In genomic region chr4:116661998-116662397, GRCm38 (mm10) we compare ENCODE assay signal across 26 mouse cellular contexts. TPM values are rescaled to one million over a fixed set of nuclear protein-coding genes. Genes with fewer than 3 reads are reported as not detected.
DNase-seq lines count a peak whose midpoint lies in the region; ATAC-seq and TF ChIP-seq lines count a peak whose summit lies in the region.
"Had no signal": no experiment of that assay in that cellular context is flagged by ENCODE, and none has a peak within 500 bp of the region (broad histone marks: within the 10 kb centered on the region; RNA-seq: fewer than 3 reads in every experiment).

No protein-coding gene starts in this region.

- H3K36me3 ChIP-seq in CH12.LX (replicated peaks in 1 of 2; ENCODE audit: control insufficient read depth in 1 of 2, insufficient read depth in 1 of 2, low read length in 1 of 2): no peaks in the 10 kb centered on the region
- H3K36me3 ChIP-seq in E14TG2a.4 (ENCODE audit: insufficient read depth, low read length): no peaks in the 10 kb centered on the region
- H3K36me3 ChIP-seq in MEL (ENCODE audit: control insufficient read depth in 1 of 2, insufficient read depth in 2 of 2, low read length in 2 of 2): no peaks in the 10 kb centered on the region
- H3K36me3 ChIP-seq in hindbrain, embryonic 13.5 days: no peaks in the 10 kb centered on the region
- H3K36me3 ChIP-seq: embryonic facial prominence, embryonic 13.5 days; embryonic facial prominence, embryonic 15.5 days; forebrain, embryonic 10.5 days; forebrain, embryonic 12.5 days; G1E had no signal

- TF ChIP-seq RAD21 in CH12.LX (IDR thresholded peaks at IDR 0.05; ENCODE audit: low read depth, low read length) (no peak), MEL (IDR thresholded peaks at IDR 0.05; ENCODE audit: low read depth, low read length) (no peak)

- TF ChIP-seq POLR2A in CH12.LX (IDR thresholded peaks at IDR 0.05; ENCODE audit: low read depth, low read length) (no peak), MEL (IDR thresholded peaks at IDR 0.05; ENCODE audit: control insufficient read depth in 1 of 2, insufficient read depth in 1 of 2, low read depth in 1 of 2, low read length in 2 of 2, poor library complexity in 1 of 2) (no peak)

- TF ChIP-seq EP300 in CH12.LX (IDR thresholded peaks at IDR 0.05; ENCODE audit: low read length) (no peak), MEL (IDR thresholded peaks at IDR 0.05; ENCODE audit: low read depth in 1 of 2, low read length in 2 of 2) (no peak)

- TF ChIP-seq CTCF in layer of hippocampus, adult 2 months (conservative IDR thresholded peaks at IDR 0.05): 0 out of 2 replicates have a peak, but pooled peaks have one; percentile 13
- peak in 1 of 2 experiments; percentile 24; a peak in 2 of 4 replicates for TF ChIP-seq CTCF in CH12.LX (conservative IDR thresholded peaks at IDR 0.05 in 1 of 2, IDR thresholded peaks at IDR 0.05 in 1 of 2; ENCODE audit: low read depth in 2 of 2, low read length in 2 of 2)
- peak; percentile 20; the same call in 1 of the 2 replicates for TF ChIP-seq CTCF in E14TG2a.4 (conservative IDR thresholded peaks at IDR 0.05; ENCODE audit: low read length)
- peak in 1 of 3 experiments; percentile 43; a peak in 2 of 6 replicates for TF ChIP-seq CTCF in MEL (IDR thresholded peaks at IDR 0.05 in 2 of 3, conservative IDR thresholded peaks at IDR 0.05 in 1 of 3; ENCODE audit: control insufficient read depth in 1 of 3, insufficient read depth in 1 of 3, low read depth in 2 of 3, low read length in 3 of 3, poor library complexity in 1 of 3, severe bottlenecking in 1 of 3)

- DNase-seq in layer of hippocampus, adult 2 months (ENCODE audit: low spot score in 2 of 2): no peak
- DNase-seq in layer of hippocampus, adult 9-11 months: no peak
- DNase-seq in CH12.LX (ENCODE audit: extremely low read depth) (no peak), MEL (ENCODE audit: low read depth, low spot score) (no peak)
- no peak for DNase-seq in adrenal gland, postnatal 36 days
- no peak for DNase-seq in yolk sac, embryonic 10.5 days (ENCODE audit: low spot score)
- DNase-seq: adrenal gland, adult 8-10 months; adrenal gland, postnatal 14 days; cerebellum, adult 11 months; cerebellum, adult 18-20 months; cerebellum, adult 8-10 months; cerebellum, adult 9-11 months; cerebellum, postnatal 14 days; cerebellum, postnatal 36 days; embryo, embryonic 11 days had no signal

- dilution Hi-C loops in CH12.LX (cut with MboI; ENCODE audit: extremely low pct_ligation_motif_present, extremely low pct_unique_long_range_greater_than_20kb, low sequenced_read_pairs): no loop called here

- H3K4me1 ChIP-seq in CH12.LX (ENCODE audit: control insufficient read depth in 1 of 2, insufficient read depth in 2 of 2) (peaks cover 2 to 6% of the 10 kb centered on the region in 2 experiments; a peak in 2 of 4 replicates), E14TG2a.4 (replicated peaks; ENCODE audit: low read depth, low read length) (peaks cover 34% of the 10 kb centered on the region), MEL (ENCODE audit: control insufficient read depth in 1 of 2, insufficient read depth in 2 of 2, low read length in 2 of 2) (no peaks in the 10 kb centered on the region)
- H3K4me1 ChIP-seq in hindbrain, embryonic 13.5 days (replicated peaks): no peaks in the 10 kb centered on the region
- H3K4me1 ChIP-seq: embryonic facial prominence, embryonic 13.5 days; embryonic facial prominence, embryonic 15.5 days; forebrain, embryonic 10.5 days; forebrain, embryonic 12.5 days had no signal

- in situ Hi-C loops in CH12.LX (cut with MboI; ENCODE audit: low pct_ligation_motif_present, low pct_unique_long_range_greater_than_20kb, low sequenced_read_pairs): no loop called here

- no peak for ATAC-seq in hindbrain, embryonic 13.5 days (ENCODE audit: low FRiP score)
- ATAC-seq: activated CD4-positive, CD25-positive, alpha-beta regulatory T cell, adult 4 months; forebrain, embryonic 14.5 days; forebrain, embryonic 16.5 days had no signal

- H3K27me3 ChIP-seq in CH12.LX (replicated peaks): no peaks in the 10 kb centered on the region
- no peaks in the 10 kb centered on the region for H3K27me3 ChIP-seq in E14TG2a.4 (ENCODE audit: insufficient read depth, low read length)
- H3K27me3 ChIP-seq in MEL (ENCODE audit: control insufficient read depth in 1 of 2, insufficient read depth in 2 of 2, low read length in 2 of 2): no peaks in the 10 kb centered on the region
- H3K27me3 ChIP-seq in hindbrain, embryonic 13.5 days: no peaks in the 10 kb centered on the region
- H3K27me3 ChIP-seq: embryonic facial prominence, embryonic 13.5 days; embryonic facial prominence, embryonic 15.5 days; forebrain, embryonic 12.5 days had no signal

- H3K9me3 ChIP-seq in CH12.LX (replicated peaks; ENCODE audit: low read length): no peaks in the 10 kb centered on the region
- no peaks in the 10 kb centered on the region for H3K9me3 ChIP-seq in E14TG2a.4 (ENCODE audit: low read length)
- H3K9me3 ChIP-seq in MEL (replicated peaks; ENCODE audit: insufficient read depth, low read length): no peaks in the 10 kb centered on the region
- no peaks in the 10 kb centered on the region for H3K9me3 ChIP-seq in hindbrain, embryonic 13.5 days
- H3K9me3 ChIP-seq: embryonic facial prominence, embryonic 13.5 days; embryonic facial prominence, embryonic 15.5 days; forebrain, embryonic 10.5 days; forebrain, embryonic 12.5 days; G1E had no signal

- WGBS in hindbrain, embryonic 13.5 days: 84% methylated on average over 1 of the region's 1 CpGs

- H3K4me3 ChIP-seq in layer of hippocampus, adult 2 months: no peak overlapping the region
- H3K4me3 ChIP-seq in CH12.LX (replicated peaks in 1 of 3; ENCODE audit: low read depth in 2 of 3, low read length in 2 of 3, poor library complexity in 1 of 3) (no peak overlapping the region), E14TG2a.4 (replicated peaks; ENCODE audit: low read length) (no peak overlapping the region), MEL (ENCODE audit: control insufficient read depth in 1 of 2, insufficient read depth in 1 of 2, low read depth in 2 of 2, low read length in 2 of 2) (no peak overlapping the region)
- no peak overlapping the region for H3K4me3 ChIP-seq in hindbrain, embryonic 13.5 days
- H3K4me3 ChIP-seq: embryonic facial prominence, embryonic 13.5 days; embryonic facial prominence, embryonic 15.5 days; erythroblast, embryonic 14.5 days; forebrain, embryonic 10.5 days; forebrain, embryonic 12.5 days had no signal

- H3K4me2 ChIP-seq in CH12.LX (ENCODE audit: insufficient read depth, low read depth, poor library complexity, severe bottlenecking): no peak overlapping the region
- H3K4me2 ChIP-seq in hindbrain, embryonic 13.5 days: no peak overlapping the region
- H3K4me2 ChIP-seq: embryonic facial prominence, embryonic 13.5 days; embryonic facial prominence, embryonic 15.5 days; forebrain, embryonic 12.5 days had no signal

- no peak overlapping the region for H3K27ac ChIP-seq in layer of hippocampus, adult 2 months
- H3K27ac ChIP-seq in CH12.LX (ENCODE audit: insufficient read depth, low read depth) (no peak overlapping the region), MEL (ENCODE audit: control insufficient read depth, low read depth, low read length) (no peak overlapping the region)
- no peak overlapping the region for H3K27ac ChIP-seq in hindbrain, embryonic 13.5 days
- H3K27ac ChIP-seq: embryonic facial prominence, embryonic 13.5 days; embryonic facial prominence, embryonic 15.5 days; forebrain, embryonic 10.5 days; forebrain, embryonic 12.5 days had no signal

- H3K79me2 ChIP-seq in CH12.LX (replicated peaks; ENCODE audit: control insufficient read depth, extremely low read depth, insufficient read depth, poor library complexity, severe bottlenecking): no peaks in the 10 kb centered on the region
- H3K79me2 ChIP-seq in MEL (ENCODE audit: control insufficient read depth, insufficient read depth, low read length, poor library complexity): no peaks in the 10 kb centered on the region

- no peak overlapping the region for H3K9ac ChIP-seq in CH12.LX (ENCODE audit: insufficient read depth, low read depth)
- H3K9ac ChIP-seq in MEL (ENCODE audit: control insufficient read depth, low read depth, low read length, poor library complexity, severe bottlenecking): no peak overlapping the region
- H3K9ac ChIP-seq in hindbrain, embryonic 13.5 days: no peak overlapping the region
- H3K9ac ChIP-seq: embryonic facial prominence, embryonic 13.5 days; embryonic facial prominence, embryonic 15.5 days; forebrain, embryonic 12.5 days had no signal

RNA-seq across cellular contexts. Expression of gene Akr1a1, which starts 10.5 kb away (rescaled TPM):
- total RNA-seq in layer of hippocampus, adult 2 months (2021): 100 to 1,000 TPM; 376 to 387 TPM
- total RNA-seq in CH12.LX (2012; rRNA removed) (347 and 373 TPM in 2 replicates), CH12.LX (2014; rRNA removed) (517 and 533 TPM in 2 replicates), MEL (2012; rRNA removed) (258 and 281 TPM in 2 replicates)
- polyA plus RNA-seq in CH12.LX (2012; ENCODE audit: insufficient read length, low read depth) (450 and 470 TPM in 2 replicates), MEL (2012; ENCODE audit: insufficient read depth in 1 of 2, insufficient read length in 2 of 2, low read depth in 1 of 2, low replicate concordance in 2 of 2, missing spikeins in 1 of 2) (100 to 1,000 TPM in 1 of 2 experiments, not detected in 1; 358 TPM)
- 100 to 1,000 TPM; 864 to 917 TPM for total RNA-seq in adrenal gland, postnatal 36 days (2021)
- polyA plus RNA-seq in hindbrain, embryonic 13.5 days (2015; fragmentation: Nextera tagmentation; extraction: Ambion mirVana): 666 and 678 TPM in 2 replicates

RNA-seq across cellular contexts. Expression of gene Prdx1, which starts 23.3 kb away (rescaled TPM):
- 100 to 1,000 TPM; 143 to 151 TPM for total RNA-seq in layer of hippocampus, adult 2 months (2021)
- 269 and 378 TPM in 2 replicates for total RNA-seq in CH12.LX (2012; rRNA removed)
- 1,274 and 1,469 TPM in 2 replicates for total RNA-seq in CH12.LX (2014; rRNA removed)
- 934 and 1,078 TPM in 2 replicates for polyA plus RNA-seq in CH12.LX (2012; ENCODE audit: insufficient read length, low read depth)
- 223 and 307 TPM in 2 replicates for total RNA-seq in MEL (2012; rRNA removed)
- polyA plus RNA-seq in MEL (2012; ENCODE audit: insufficient read depth in 1 of 2, insufficient read length in 2 of 2, low read depth in 1 of 2, low replicate concordance in 2 of 2, missing spikeins in 1 of 2): 100 to 1,000 TPM in 1 of 2 experiments, not detected in 1; 416 TPM
- 100 to 1,000 TPM; 682 to 824 TPM for total RNA-seq in adrenal gland, postnatal 36 days (2021)
- 475 TPM in 2 replicates for polyA plus RNA-seq in hindbrain, embryonic 13.5 days (2015; fragmentation: Nextera tagmentation; extraction: Ambion mirVana)

RNA-seq across cellular contexts. Expression of gene Nasp, which starts 34.3 kb away (rescaled TPM):
- 10 to 100 TPM; 28.0 to 32.5 TPM for total RNA-seq in layer of hippocampus, adult 2 months (2021)
- total RNA-seq in CH12.LX (2012; rRNA removed) (139 and 186 TPM in 2 replicates), CH12.LX (2014; rRNA removed) (308 and 390 TPM in 2 replicates), MEL (2012; rRNA removed) (133 and 159 TPM in 2 replicates)
- polyA plus RNA-seq in CH12.LX (2012; ENCODE audit: insufficient read length, low read depth) (347 and 399 TPM in 2 replicates), MEL (2012; ENCODE audit: insufficient read depth in 1 of 2, insufficient read length in 2 of 2, low read depth in 1 of 2, low replicate concordance in 2 of 2, missing spikeins in 1 of 2) (100 to 1,000 TPM in 1 of 2 experiments, not detected in 1; 174 TPM)
- total RNA-seq in adrenal gland, postnatal 36 days (2021): 10 to 100 TPM; 29.8 to 35.0 TPM
- polyA plus RNA-seq in hindbrain, embryonic 13.5 days (2015; fragmentation: Nextera tagmentation; extraction: Ambion mirVana): 109 and 110 TPM in 2 replicates

RNA-seq across cellular contexts. Expression of gene Mmachc, which starts 46.2 kb away (rescaled TPM):
- 10 to 100 TPM; 16.4 to 20.8 TPM for total RNA-seq in layer of hippocampus, adult 2 months (2021)
- 10.0 and 10.5 TPM in 2 replicates for total RNA-seq in CH12.LX (2012; rRNA removed)
- total RNA-seq in CH12.LX (2014; rRNA removed): 28.2 and 32.1 TPM in 2 replicates
- polyA plus RNA-seq in CH12.LX (2012; ENCODE audit: insufficient read length, low read depth): 15.4 and 15.5 TPM in 2 replicates
- 12.2 and 15.1 TPM in 2 replicates for total RNA-seq in MEL (2012; rRNA removed)
- 10 to 100 TPM in 1 of 2 experiments, not detected in 1; 22.8 TPM for polyA plus RNA-seq in MEL (2012; ENCODE audit: insufficient read depth in 1 of 2, insufficient read length in 2 of 2, low read depth in 1 of 2, low replicate concordance in 2 of 2, missing spikeins in 1 of 2)
- total RNA-seq in adrenal gland, postnatal 36 days (2021): 10 to 100 TPM; 32.9 to 33.5 TPM
- 24.3 and 29.7 TPM in 2 replicates for polyA plus RNA-seq in hindbrain, embryonic 13.5 days (2015; fragmentation: Nextera tagmentation; extraction: Ambion mirVana)

RNA-seq across cellular contexts. Expression of gene Ccdc163, which starts 46.3 kb away (rescaled TPM):
- 1 to 10 TPM; 3.9 to 6.0 TPM for total RNA-seq in layer of hippocampus, adult 2 months (2021)
- 15.3 and 19.9 TPM in 2 replicates for total RNA-seq in CH12.LX (2012; rRNA removed)
- 18.1 and 20.2 TPM in 2 replicates for total RNA-seq in CH12.LX (2014; rRNA removed)
- polyA plus RNA-seq in CH12.LX (2012; ENCODE audit: insufficient read length, low read depth): 27.6 and 27.9 TPM in 2 replicates
- 12.3 and 14.2 TPM in 2 replicates for total RNA-seq in MEL (2012; rRNA removed)
- 10 to 100 TPM in 1 of 2 experiments, not detected in 1; 26.0 TPM for polyA plus RNA-seq in MEL (2012; ENCODE audit: insufficient read depth in 1 of 2, insufficient read length in 2 of 2, low read depth in 1 of 2, low replicate concordance in 2 of 2, missing spikeins in 1 of 2)
- total RNA-seq in adrenal gland, postnatal 36 days (2021): 10 to 100 TPM; 16.2 to 19.2 TPM
- 16.6 and 19.3 TPM in 2 replicates for polyA plus RNA-seq in hindbrain, embryonic 13.5 days (2015; fragmentation: Nextera tagmentation; extraction: Ambion mirVana)
